Mouse (Mus musculus) hindbrain, embryonic 15.5 days (tissue): ENCODE data around the gene Igfbp5. TPM values are rescaled to one million over a fixed set of nuclear protein-coding genes. Genes with fewer than 3 reads are reported as not detected.
A peak's percentile ranks its signal among the peaks of the same experiment; 100 is the strongest.

Experiments
- ATAC-seq: fragments of 200-750 bp; cut with Nextera tagmentation; 2 replicates; pipeline ENCODE4 v1.8.0; 2017; ENCODE audit warnings: low read depth, moderate number of reproducible peaks, moderate TSS enrichment; ENCODE audit not compliant: low FRiP score
- H3K27ac ChIP-seq: fragments of 300-500 bp; sonication (generic); replicated peaks from 2 replicates; pipeline ENCODE4 v1.5.1; 2015; ENCODE audit warnings: mild to moderate bottlenecking, inconsistent platforms
- H3K27me3 ChIP-seq: fragments of 300-500 bp; sonication (generic); 2 replicates; pipeline ENCODE4 v1.6.1; 2015; ENCODE audit warnings: control low read depth, inconsistent platforms
- H3K36me3 ChIP-seq: fragments of 300-500 bp; sonication (generic); 2 replicates; pipeline ENCODE4 v1.6.1; 2015; ENCODE audit warnings: control low read depth, inconsistent platforms
- H3K4me1 ChIP-seq: fragments of 300-500 bp; sonication (generic); replicated peaks from 2 replicates; pipeline ENCODE4 v1.6.1; 2015; ENCODE audit warnings: control low read depth, inconsistent platforms
- H3K4me2 ChIP-seq: fragments of 300-500 bp; sonication (generic); 2 replicates; pipeline ENCODE4 v1.6.1; 2015; ENCODE audit warnings: moderate library complexity, mild to moderate bottlenecking, inconsistent platforms
- H3K4me3 ChIP-seq: fragments of 300-500 bp; sonication (generic); 2 replicates; pipeline ENCODE4 v1.5.1; 2015; ENCODE audit warnings: mild to moderate bottlenecking, inconsistent platforms
- H3K9ac ChIP-seq: fragments of 300-500 bp; sonication (generic); 2 replicates; pipeline ENCODE4 v1.6.1; 2015; ENCODE audit warnings: inconsistent platforms
- H3K9me3 ChIP-seq: fragments of 300-500 bp; sonication (generic); 2 replicates; pipeline ENCODE4 v1.6.1; 2016; ENCODE audit warnings: control low read depth, inconsistent platforms
- WGBS: fragments of 180-500 bp; shearing (Covaris S2); methylation state at CpG from one replicate; pipeline ENCODE4 v1.1.7; 2015; 5-methylcytosine and 5-hydroxymethylcytosine counted together
- polyA plus RNA-seq: library from polyadenylated mRNA; unstranded; fragments of >200 nt; fragmentation: Nextera tagmentation; extraction: Ambion mirVana; gene quantifications from 2 replicates; pipeline ENCODE4 v1.2.1, GENCODE M21; 2015

Igfbp5 gene
- polyA plus RNA-seq, 1 experiment from 2014 or later: 56.5 TPM

DNA sequence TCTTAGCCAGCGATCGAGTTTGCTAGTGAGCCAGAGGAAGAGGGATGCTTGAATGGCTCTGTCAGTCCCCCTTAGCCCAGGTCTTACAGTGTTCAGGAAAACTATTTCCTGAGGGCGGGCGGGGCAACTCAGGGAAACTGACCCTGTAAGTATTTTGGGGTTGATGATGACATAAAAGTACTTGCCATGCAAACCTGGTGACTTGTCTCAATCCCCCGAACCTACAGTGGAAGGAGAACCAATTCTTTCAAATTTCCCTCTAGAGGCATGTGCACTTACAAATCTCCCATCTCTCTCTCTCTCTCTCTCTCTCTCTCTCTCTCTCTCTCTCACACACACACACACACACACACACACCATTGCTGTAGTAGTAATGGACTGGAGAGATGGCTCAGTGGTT is 45.8 kb downstream of the Igfbp5 start:
- Histone ChIP-seq H3K27ac (no peak overlapping the region), H3K9ac (no peak overlapping the region), H3K4me2 (no peak overlapping the region), H3K9me3 (no peaks in the 10 kb centered on the region), H3K4me3 (no peak overlapping the region), H3K36me3 (0 out of 2 replicates have a peak, but pooled peaks cover 3% of the 10 kb centered on the region), H3K4me1 (peaks cover 53% of the 10 kb centered on the region), H3K27me3 (no peaks in the 10 kb centered on the region)
- WGBS: 93% methylated on average over 5 of the region's 5 CpGs
- no peak for ATAC-seq

DNA sequence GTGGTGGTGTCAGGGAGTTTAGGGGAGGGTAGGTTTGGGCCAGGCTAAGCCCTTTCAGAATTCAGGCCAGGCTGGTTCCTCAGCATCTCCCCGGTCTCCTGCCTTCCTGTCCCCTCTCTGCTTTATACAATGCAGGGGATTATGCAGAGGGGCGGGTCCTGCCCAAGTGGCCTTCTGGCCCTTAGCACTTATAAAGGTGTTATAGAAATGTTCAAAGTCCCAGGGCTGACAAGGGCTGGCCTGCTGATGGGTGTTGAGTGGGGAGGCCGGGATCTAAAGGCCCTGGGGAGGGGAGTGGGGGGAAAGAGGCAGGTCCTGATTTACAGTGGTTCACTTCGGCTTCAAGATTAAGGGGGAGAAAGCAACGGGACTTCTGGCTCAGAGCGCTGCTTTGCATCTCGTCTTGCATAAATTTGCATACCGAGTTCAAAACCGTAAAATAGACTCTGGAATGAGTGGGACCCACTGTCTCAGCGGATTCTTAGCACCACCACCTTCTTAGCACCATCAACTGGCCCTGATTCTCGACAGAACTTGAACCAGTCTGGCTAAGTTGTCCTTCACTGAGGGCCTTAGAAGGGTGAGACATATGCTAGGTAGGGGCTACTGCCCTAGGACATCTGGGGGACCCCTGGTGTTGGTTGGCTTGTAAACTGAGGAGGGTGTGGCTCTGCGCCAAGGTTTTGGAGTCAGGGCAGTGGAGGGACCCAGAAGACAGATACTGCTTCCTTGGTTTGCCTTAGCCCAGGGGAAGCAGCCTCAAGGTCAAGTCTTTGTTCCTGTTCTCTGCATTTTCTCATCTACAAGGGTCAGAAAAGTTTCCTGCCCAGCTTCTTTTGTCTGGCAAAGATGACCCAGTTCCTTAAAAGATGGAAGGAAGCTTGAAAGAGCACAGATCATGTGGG is 47.0 kb downstream of the Igfbp5 start:
- Histone ChIP-seq H3K4me1 (peaks cover 46% of the 10 kb centered on the region), H3K4me2 (peak overlapping the region; percentile 86), H3K9me3 (no peaks in the 10 kb centered on the region), H3K27ac (peak overlapping the region; percentile 82), H3K9ac (peak overlapping the region; percentile 86; the same call in 1 of the 2 replicates), H3K27me3 (no peaks in the 10 kb centered on the region), H3K4me3 (peak overlapping the region; percentile 91), H3K36me3 (0 out of 2 replicates have a peak, but pooled peaks cover 3% of the 10 kb centered on the region)
- WGBS: 17% methylated on average over 12 of the region's 12 CpGs
- peak; percentile 35; the same call in 1 of the 2 replicates for ATAC-seq

DNA sequence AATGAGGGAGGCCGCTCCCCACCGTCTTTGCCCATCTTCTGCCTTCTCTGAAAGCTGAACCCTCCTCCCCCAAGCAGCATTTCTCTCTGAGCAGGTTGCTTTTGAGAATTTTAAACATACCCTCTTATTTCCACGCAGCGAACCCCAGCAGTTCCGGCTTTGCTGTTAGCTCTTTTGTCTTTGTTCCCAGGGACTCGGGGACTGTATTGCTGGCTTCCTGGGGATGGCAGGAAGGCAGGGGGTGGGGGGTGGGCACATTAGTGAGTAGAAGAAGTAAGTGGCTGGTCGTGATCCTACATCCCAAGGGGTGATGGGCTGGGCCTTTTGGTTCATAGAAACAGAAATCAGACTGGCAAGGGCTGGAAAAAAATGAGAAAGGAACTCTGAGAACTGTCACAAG is 47.8 kb downstream of the Igfbp5 start:
- H3K4me2 ChIP-seq: peak overlapping the region; percentile 86
- 6% methylated on average over 7 of the region's 7 CpGs for WGBS
- no peaks in the 10 kb centered on the region for H3K9me3 ChIP-seq

DNA sequence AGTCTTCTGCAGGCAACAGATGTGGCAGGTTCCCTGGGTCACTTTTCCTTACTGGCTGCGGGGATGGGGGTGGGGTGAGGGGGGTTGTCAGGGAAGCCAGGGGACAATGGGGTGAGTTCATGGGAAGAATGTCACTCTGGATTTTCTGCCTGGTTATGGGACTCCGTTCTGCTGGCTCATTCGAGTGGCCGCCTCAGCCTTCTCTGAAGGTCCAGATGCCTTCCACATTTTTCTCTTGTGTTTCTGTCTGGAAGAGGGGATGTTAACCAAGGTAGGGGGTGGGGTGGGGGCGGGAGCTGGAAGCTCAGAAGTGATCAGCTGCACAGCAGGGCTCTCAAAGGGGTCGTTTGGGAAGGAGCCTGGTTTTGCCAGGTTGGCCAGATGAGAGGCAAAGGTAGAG is 48.2 kb downstream of the Igfbp5 start:
- peak overlapping the region; percentile 91 for H3K4me3 ChIP-seq
- peak overlapping the region; percentile 86 for H3K4me2 ChIP-seq
- no peak for ATAC-seq
- H3K9ac ChIP-seq: peak overlapping the region; percentile 86
- H3K27ac ChIP-seq: peak overlapping the region; percentile 82
- no peaks in the 10 kb centered on the region for H3K9me3 ChIP-seq
- no peaks in the 10 kb centered on the region for H3K27me3 ChIP-seq
- peaks cover 41% of the 10 kb centered on the region for H3K4me1 ChIP-seq
- 5% methylated on average over 6 of the region's 6 CpGs for WGBS
- 0 out of 2 replicates have a peak, but pooled peaks cover 3% of the 10 kb centered on the region for H3K36me3 ChIP-seq

More for the DNA sequence above, 47.8 kb downstream of the Igfbp5 start:
- Histone ChIP-seq H3K27ac (peak overlapping the region; percentile 82), H3K9ac (peak overlapping the region; percentile 86), H3K4me1 (peaks cover 41% of the 10 kb centered on the region), H3K36me3 (0 out of 2 replicates have a peak, but pooled peaks cover 3% of the 10 kb centered on the region), H3K4me3 (peak overlapping the region; percentile 91), H3K27me3 (no peaks in the 10 kb centered on the region)
- ATAC-seq: no peak

DNA sequence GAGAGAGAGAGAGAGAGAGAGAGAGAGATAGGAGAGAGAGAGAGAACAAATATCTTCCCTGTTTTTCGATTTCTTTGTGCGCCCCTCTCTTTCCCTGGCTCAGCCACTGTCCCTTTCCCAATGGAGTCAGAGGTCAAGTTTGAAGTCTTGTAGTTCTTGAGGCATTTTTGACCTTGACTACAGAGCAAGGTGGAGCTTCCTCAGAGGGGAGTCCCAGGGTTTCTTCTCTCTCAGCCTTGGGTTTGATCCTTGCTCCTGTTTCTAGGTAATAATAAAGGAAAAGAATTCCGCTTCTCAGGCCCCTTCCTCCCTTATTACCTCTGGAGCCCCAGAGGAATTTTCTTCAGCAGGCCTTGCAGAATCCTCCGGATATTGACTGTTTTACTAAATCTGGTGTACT is 48.8 kb downstream of the Igfbp5 start:
- Histone ChIP-seq H3K4me1 (peaks cover 41% of the 10 kb centered on the region), H3K27ac (peak overlapping the region; percentile 82), H3K36me3 (0 out of 2 replicates have a peak, but pooled peaks cover under 1% of the 10 kb centered on the region), H3K4me2 (peak overlapping the region; percentile 86), H3K9me3 (no peaks in the 10 kb centered on the region), H3K4me3 (peak overlapping the region; percentile 91), H3K27me3 (no peaks in the 10 kb centered on the region), H3K9ac (peak overlapping the region; percentile 86)
- no peak for ATAC-seq
- 5% methylated on average over 4 of the region's 4 CpGs for WGBS

DNA sequence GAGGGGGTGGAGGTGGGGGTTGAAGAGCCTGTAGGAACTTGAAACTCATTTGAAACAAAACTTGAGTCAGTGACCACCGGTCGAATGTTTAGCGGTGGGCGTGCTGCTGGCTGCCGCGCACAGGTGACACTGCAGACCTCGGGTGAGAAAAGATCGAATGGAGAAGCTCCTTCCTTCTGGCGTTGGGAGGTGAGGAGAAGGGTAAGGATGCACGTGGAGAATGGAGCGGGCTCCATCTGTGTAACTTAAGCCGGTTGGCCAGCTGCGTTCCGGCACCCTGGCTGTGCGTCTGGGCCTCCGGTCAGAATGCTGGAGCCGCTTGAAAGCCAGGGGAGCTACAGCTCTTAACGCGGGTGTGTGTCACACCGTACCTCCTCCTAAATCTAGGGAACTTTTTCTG is 49.4 kb downstream of the Igfbp5 start:
- H3K9ac ChIP-seq: peak overlapping the region; percentile 86
- peak overlapping the region; percentile 91 for H3K4me3 ChIP-seq
- H3K4me1 ChIP-seq: peaks cover 41% of the 10 kb centered on the region
- no peaks in the 10 kb centered on the region for H3K27me3 ChIP-seq
- WGBS: under 1% methylated on average over 20 of the region's 20 CpGs
- peak overlapping the region; percentile 86 for H3K4me2 ChIP-seq
- H3K27ac ChIP-seq: peak overlapping the region; percentile 82
- no peaks in the 10 kb centered on the region for H3K9me3 ChIP-seq
- ATAC-seq: no peak
- no peaks in the 10 kb centered on the region for H3K36me3 ChIP-seq

DNA sequence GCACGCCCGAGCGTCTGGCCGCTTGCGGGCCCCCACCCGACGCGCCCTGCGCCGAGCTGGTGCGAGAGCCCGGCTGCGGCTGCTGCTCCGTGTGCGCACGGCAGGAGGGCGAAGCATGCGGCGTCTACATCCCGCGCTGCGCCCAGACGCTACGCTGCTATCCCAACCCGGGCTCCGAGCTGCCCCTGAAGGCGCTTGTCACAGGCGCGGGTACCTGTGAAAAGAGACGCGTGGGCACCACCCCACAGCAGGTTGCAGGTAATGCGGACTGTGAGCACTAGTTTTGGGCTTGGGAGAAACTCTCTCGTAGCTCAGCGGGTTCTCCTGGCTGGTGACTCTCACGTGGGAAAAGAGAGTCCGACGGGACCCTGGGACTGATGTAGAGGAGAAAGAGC is 50.0 kb downstream of the Igfbp5 start:
- ATAC-seq: peak; percentile 59
- 0% methylated on average over 33 of the region's 37 CpGs for WGBS
- H3K27me3 ChIP-seq: no peaks in the 10 kb centered on the region
- no peaks in the 10 kb centered on the region for H3K9me3 ChIP-seq
- no peaks in the 10 kb centered on the region for H3K36me3 ChIP-seq
- H3K9ac ChIP-seq: peak overlapping the region; percentile 86
- H3K4me3 ChIP-seq: peak overlapping the region; percentile 91
- peaks cover 41% of the 10 kb centered on the region for H3K4me1 ChIP-seq
- H3K27ac ChIP-seq: peak overlapping the region; percentile 82
- H3K4me2 ChIP-seq: peak overlapping the region; percentile 86

DNA sequence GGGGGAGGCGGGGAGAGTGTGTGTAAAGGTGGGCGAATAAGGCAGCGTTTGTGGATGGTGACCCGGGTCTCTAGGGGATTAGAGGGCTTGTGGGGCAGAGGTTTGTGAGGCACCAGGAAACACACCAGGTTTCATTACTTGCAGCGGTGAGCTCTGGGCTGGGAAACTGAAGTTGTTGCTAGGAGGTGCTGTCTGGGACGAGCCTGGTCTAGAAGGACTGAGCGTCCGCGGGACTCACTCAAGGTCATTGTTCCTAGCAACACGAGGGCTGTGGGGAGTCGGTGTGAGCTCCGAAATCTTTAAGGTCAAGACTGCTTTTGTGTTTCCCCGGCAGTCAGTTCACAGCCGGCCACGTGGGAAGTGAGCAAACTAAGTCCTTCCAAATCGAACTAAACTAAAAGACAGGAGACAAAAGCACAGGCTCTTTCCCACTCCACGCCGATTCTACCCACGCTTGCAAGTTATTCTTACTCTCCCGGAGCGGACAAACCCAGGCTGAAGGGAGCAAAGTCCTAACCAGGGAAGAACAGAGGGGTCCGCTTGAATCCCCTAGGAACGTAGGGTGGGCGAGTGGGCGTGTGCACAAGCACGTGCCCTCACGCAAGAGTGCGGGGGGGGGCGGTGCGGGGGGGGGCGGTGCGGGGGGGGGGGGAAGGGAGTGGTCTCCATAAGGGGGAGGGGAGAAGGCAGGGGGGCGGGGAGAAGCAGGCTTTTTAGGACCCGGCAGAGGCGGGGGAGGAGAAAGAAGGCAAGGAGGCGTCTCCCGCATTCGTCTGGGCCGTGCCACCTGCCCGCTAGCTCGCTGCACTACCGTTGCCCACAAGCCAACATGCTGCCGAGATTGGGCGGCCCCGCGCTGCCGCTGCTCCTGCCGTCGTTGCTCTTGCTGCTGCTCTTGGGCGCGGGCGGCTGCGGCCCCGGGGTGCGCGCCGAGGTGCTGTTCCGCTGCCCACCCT is 50.7 kb downstream of the Igfbp5 start, which contains the start of gene Igfbp2:
Gene Igfbp2, plus strand, starts transcription at position 753 of the 956 bp plus-strand sequence.
- H3K9ac ChIP-seq: peak within 1 kb of the TSS; percentile 86
- H3K27ac ChIP-seq: peak within 1 kb of the TSS; percentile 82
- H3K27me3 ChIP-seq: no peaks in the 10 kb centered on the region
- H3K4me3 ChIP-seq: peak within 1 kb of the TSS; percentile 91
- ATAC-seq: peak; percentile 83
- peaks cover 41% of the 10 kb centered on the region for H3K4me1 ChIP-seq
- no peaks in the 10 kb centered on the region for H3K9me3 ChIP-seq
- H3K36me3 ChIP-seq: no peaks in the 10 kb centered on the region
- WGBS: under 1% methylated on average over 34 of the region's 58 CpGs
- H3K4me2 ChIP-seq: peak within 1 kb of the TSS; percentile 86

DNA sequence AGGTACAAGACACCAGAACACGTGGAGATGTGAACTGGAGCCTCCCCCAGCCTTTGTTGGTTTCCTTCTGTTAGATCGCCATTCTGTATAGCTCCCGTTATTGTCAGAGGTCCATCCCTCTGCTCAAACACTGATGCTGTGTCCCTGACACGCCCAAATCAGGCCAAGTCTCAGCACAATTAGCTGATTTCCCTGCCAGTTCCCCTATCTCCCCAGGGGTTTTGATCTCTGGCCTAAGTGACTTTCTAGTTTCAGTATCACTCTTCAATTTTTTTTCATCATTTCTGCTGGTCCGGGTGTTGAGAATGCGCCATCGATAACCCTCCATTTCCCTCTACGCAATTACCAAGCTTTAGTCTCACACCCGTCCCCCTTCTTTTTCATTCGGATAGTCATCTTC is 51.8 kb downstream of the Igfbp5 start:
- H3K9me3 ChIP-seq: no peaks in the 10 kb centered on the region
- H3K4me1 ChIP-seq: peaks cover 36% of the 10 kb centered on the region
- H3K36me3 ChIP-seq: no peaks in the 10 kb centered on the region
- no peak overlapping the region for H3K4me3 ChIP-seq
- H3K27me3 ChIP-seq: no peaks in the 10 kb centered on the region
- no peak for ATAC-seq
- no peak overlapping the region for H3K4me2 ChIP-seq
- H3K9ac ChIP-seq: no peak overlapping the region
- no peak overlapping the region for H3K27ac ChIP-seq
- 63% methylated on average over 10 of the region's 10 CpGs for WGBS

DNA sequence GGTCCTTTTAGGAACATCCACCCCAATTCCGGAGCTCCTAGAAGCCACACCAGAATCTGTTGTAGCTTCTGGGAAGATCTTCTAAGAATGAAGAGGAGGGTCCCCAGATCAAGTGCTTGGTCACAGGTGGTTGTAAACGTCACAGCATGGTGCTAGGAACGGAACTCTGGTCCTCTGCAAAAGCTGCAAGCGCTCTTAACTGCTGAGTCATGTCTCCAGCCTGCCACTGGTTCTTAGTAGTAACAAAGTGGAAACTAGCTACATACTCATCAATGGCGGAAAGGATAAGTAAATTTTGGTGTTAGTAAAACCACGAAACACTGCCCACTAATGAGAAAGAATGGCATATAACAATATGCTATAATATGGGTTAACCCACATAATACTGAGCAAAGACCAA is 54.7 kb downstream of the Igfbp5 start:
- Histone ChIP-seq H3K4me3 (no peak overlapping the region), H3K4me1 (peaks cover 15% of the 10 kb centered on the region; the same call in 1 of the 2 replicates), H3K9ac (no peak overlapping the region), H3K27ac (no peak overlapping the region), H3K27me3 (no peaks in the 10 kb centered on the region), H3K4me2 (no peak overlapping the region), H3K36me3 (no peaks in the 10 kb centered on the region), H3K9me3 (no peaks in the 10 kb centered on the region)
- ATAC-seq: no peak
- 89% methylated on average over 6 of the region's 6 CpGs for WGBS

DNA sequence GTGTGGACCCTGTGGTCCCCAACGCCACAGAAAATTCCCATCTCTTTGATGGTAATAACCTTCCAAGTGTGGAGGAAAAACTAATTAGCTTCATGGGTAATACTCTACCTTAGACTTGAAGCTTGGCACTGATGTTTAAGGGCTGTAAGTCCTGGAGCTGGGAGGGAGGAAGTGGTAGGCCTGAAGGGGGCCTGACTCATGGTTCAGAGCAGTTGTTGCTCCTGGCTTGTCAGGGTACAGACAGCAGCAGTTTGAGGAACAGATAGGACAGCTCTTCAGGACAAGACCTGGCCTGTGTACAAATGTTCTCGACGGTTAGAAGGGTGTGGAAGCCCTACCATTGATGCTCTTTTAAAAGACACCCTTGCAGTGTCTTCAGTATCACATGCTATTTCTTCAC is 59.1 kb downstream of the Igfbp5 start:
- Histone ChIP-seq H3K9ac (no peak overlapping the region), H3K27me3 (no peaks in the 10 kb centered on the region), H3K4me2 (no peak overlapping the region), H3K4me1 (peaks cover 18% of the 10 kb centered on the region), H3K9me3 (no peaks in the 10 kb centered on the region), H3K27ac (no peak overlapping the region), H3K4me3 (no peak overlapping the region), H3K36me3 (no peaks in the 10 kb centered on the region)
- ATAC-seq: no peak
- WGBS: 86% methylated on average over 3 of the region's 3 CpGs
